Mouse (Mus musculus): ENCODE measurements at regions not wholly inside any gene's neighbourhood (a gene's known extent, or its start where the extent isn't known, plus 50 kb on each side); places are given as distances from the start of the nearest gene placed in this dataset.

DNA sequence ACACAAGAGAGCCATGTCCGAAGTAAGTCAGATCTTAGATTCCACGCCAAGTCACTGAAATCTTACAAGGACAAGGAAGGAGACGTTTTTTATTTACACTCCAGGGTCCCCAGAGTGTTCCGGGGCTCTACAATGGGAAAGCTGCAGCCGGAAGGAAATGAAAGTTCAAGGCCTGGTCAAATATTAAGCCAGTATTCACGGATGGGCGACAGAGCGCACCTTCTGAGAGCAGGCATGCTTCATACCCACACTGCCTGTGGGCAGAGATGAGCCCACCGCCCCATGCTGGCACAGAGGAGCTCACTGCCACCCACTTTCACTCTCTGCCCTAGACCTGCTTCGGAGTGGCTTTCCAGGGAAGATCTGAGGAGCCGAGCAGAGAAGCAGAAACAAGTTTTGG is 92.2 kb downstream of the Sox9 start:
- Histone ChIP-seq H3K27me3 (ENCODE audit: control insufficient read depth, insufficient read depth, low read length) (peaks cover 26% of the 10 kb centered on the region), H3K4me3 (ENCODE audit: low read depth, low read length) (no peak overlapping the region)
- WGBS (ENCODE audit: insufficient replicate concordance): 78% methylated on average over 11 of the region's 11 CpGs

DNA sequence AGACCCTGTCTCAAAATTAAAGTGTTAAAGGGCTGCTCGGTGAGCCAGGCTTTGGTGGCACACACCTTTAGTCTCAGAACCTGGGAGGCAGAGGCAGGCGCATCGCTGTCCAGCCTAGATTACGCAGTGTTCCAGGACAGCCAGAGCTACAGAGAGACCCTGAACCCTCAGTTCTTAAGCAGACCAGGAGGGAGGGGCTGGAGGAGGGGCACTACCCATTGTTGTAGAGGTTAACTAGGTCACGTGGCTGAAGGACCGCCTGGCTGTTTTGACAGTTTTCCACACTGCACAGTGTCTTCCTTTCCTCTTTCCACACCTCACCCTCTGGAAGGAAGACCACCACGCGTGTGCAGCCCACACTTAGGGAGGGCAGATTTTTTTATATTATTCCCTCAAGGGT is 94.2 kb downstream of the Sox9 start:
- Histone ChIP-seq H3K27ac (ENCODE audit: low read depth, low read length) (no peak overlapping the region), H3K36me3 (ENCODE audit: control insufficient read depth, insufficient read depth, low read length) (no peaks in the 10 kb centered on the region), H3K27me3 (ENCODE audit: control insufficient read depth, insufficient read depth, low read length) (peaks cover 9% of the 10 kb centered on the region), H3K4me2 (no peak overlapping the region), H3K4me1 (ENCODE audit: control insufficient read depth, insufficient read depth, low read length) (no peaks in the 10 kb centered on the region), H3K4me3 (ENCODE audit: low read depth, low read length) (no peak overlapping the region), H3K9ac (ENCODE audit: low read depth, low read length) (no peak overlapping the region), H3K9me3 (replicated peaks; ENCODE audit: control insufficient read depth, low read length) (no peaks in the 10 kb centered on the region)
- no peak for ATAC-seq (replicated peaks; ENCODE audit: insufficient number of reproducible peaks, low FRiP score, low TSS enrichment)
- 48% methylated on average over 8 of the region's 8 CpGs for WGBS (ENCODE audit: insufficient replicate concordance)

More for the DNA sequence above, 92.2 kb downstream of the Sox9 start:
- Histone ChIP-seq H3K27ac (ENCODE audit: low read depth, low read length) (no peak overlapping the region), H3K9ac (ENCODE audit: low read depth, low read length) (no peak overlapping the region), H3K9me3 (replicated peaks; ENCODE audit: control insufficient read depth, low read length) (no peaks in the 10 kb centered on the region), H3K36me3 (ENCODE audit: control insufficient read depth, insufficient read depth, low read length) (no peaks in the 10 kb centered on the region), H3K4me2 (no peak overlapping the region), H3K4me1 (ENCODE audit: control insufficient read depth, insufficient read depth, low read length) (no peaks in the 10 kb centered on the region)
- ATAC-seq (replicated peaks; ENCODE audit: insufficient number of reproducible peaks, low FRiP score, low TSS enrichment): no peak

DNA sequence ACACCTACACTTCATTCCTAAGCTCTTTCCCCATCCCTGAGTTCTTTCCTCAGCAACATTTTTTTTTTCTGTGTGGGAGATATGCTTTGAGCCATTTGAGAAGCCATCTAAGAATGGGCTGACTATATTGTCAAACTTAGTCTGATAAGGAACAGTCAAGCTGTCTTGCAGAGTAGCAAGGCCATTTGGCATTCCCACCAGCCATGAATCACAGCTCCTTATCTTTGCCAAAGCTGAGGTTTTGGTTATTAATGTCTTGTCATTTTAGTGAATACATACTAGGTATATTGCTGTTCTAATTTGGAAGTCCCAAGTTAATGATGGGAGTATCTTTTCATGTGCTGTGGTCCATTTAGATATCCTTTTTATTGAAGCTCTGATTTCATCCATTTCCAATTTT is 96.4 kb downstream of the Sox9 start:
- Histone ChIP-seq H3K4me2 (no peak overlapping the region), H3K9ac (ENCODE audit: low read depth, low read length) (no peak overlapping the region), H3K4me3 (ENCODE audit: low read depth, low read length) (no peak overlapping the region), H3K9me3 (replicated peaks; ENCODE audit: control insufficient read depth, low read length) (no peaks in the 10 kb centered on the region), H3K36me3 (ENCODE audit: control insufficient read depth, insufficient read depth, low read length) (no peaks in the 10 kb centered on the region), H3K4me1 (ENCODE audit: control insufficient read depth, insufficient read depth, low read length) (no peaks in the 10 kb centered on the region), H3K27me3 (ENCODE audit: control insufficient read depth, insufficient read depth, low read length) (no peaks in the 10 kb centered on the region), H3K27ac (ENCODE audit: low read depth, low read length) (no peak overlapping the region)
- no peak for ATAC-seq (replicated peaks; ENCODE audit: insufficient number of reproducible peaks, low FRiP score, low TSS enrichment)

DNA sequence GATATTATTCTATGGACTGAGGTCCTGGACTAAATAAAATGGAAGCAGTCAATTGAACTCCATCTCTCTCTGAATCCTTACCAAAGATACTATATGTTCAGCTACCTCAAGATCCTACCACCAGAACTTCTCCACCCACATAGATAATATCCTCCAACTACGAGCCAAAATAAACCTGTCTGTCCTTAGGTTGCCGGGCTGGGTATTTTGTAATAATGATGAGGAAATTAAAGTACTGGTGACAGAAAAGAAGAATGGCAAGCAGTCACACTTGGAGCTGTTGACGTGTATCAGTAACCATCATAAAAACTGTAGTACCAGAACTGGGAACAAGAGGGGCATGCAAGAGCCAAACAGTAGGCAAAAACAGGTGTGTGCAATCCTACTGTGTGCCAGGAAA is 98.7 kb downstream of the Sox9 start:
- Histone ChIP-seq H3K9ac (ENCODE audit: low read depth, low read length) (no peak overlapping the region), H3K4me2 (no peak overlapping the region), H3K36me3 (ENCODE audit: control insufficient read depth, insufficient read depth, low read length) (no peaks in the 10 kb centered on the region), H3K9me3 (replicated peaks; ENCODE audit: control insufficient read depth, low read length) (no peaks in the 10 kb centered on the region), H3K4me1 (ENCODE audit: control insufficient read depth, insufficient read depth, low read length) (no peaks in the 10 kb centered on the region), H3K27ac (ENCODE audit: low read depth, low read length) (no peak overlapping the region), H3K4me3 (ENCODE audit: low read depth, low read length) (no peak overlapping the region), H3K27me3 (ENCODE audit: control insufficient read depth, insufficient read depth, low read length) (no peaks in the 10 kb centered on the region)
- no peak for ATAC-seq (replicated peaks; ENCODE audit: insufficient number of reproducible peaks, low FRiP score, low TSS enrichment)
- WGBS (ENCODE audit: insufficient replicate concordance): 78% methylated on average over 3 of the region's 3 CpGs

DNA sequence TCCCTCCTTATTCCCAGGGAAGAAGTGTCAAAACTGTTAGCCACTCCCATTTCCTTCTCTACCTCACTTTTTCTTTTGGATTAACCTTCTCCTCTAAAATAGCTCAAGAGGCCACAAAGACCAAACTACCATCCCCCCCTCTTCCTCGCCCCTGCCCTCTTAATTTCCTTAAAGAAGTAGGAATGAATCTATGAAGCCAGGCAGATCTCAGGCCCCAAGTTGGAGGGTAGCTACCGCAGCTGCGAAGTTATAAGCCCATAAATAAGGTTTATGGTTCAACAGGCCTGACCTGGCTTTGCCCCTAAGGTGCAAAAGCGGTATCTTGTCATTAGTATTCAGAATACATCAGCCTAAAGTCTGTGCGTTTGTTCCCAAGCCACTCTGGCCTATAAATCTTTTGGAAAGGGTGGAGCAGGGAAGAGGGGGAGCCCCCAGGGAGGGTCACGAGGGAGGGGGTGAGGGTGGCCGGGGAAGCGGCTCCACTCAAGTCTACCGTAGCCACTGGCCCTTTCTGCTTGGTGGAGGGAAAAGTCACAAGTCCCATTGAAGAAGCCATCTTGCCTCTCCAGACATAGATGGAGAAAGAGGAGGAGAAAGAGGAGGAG is 103.4 kb downstream of the Sox9 start:
- no peak for ATAC-seq (replicated peaks; ENCODE audit: insufficient number of reproducible peaks, low FRiP score, low TSS enrichment)
- WGBS (ENCODE audit: insufficient replicate concordance): 74% methylated on average over 9 of the region's 9 CpGs
- no peak overlapping the region for H3K4me3 ChIP-seq (ENCODE audit: low read depth, low read length)
- no peaks in the 10 kb centered on the region for H3K4me1 ChIP-seq (ENCODE audit: control insufficient read depth, insufficient read depth, low read length)
- no peaks in the 10 kb centered on the region for H3K27me3 ChIP-seq (ENCODE audit: control insufficient read depth, insufficient read depth, low read length)
- H3K9me3 ChIP-seq (replicated peaks; ENCODE audit: control insufficient read depth, low read length): no peaks in the 10 kb centered on the region
- H3K36me3 ChIP-seq (ENCODE audit: control insufficient read depth, insufficient read depth, low read length): no peaks in the 10 kb centered on the region
- no peak overlapping the region for H3K4me2 ChIP-seq
- H3K9ac ChIP-seq (ENCODE audit: low read depth, low read length): no peak overlapping the region
- H3K27ac ChIP-seq (ENCODE audit: low read depth, low read length): no peak overlapping the region

DNA sequence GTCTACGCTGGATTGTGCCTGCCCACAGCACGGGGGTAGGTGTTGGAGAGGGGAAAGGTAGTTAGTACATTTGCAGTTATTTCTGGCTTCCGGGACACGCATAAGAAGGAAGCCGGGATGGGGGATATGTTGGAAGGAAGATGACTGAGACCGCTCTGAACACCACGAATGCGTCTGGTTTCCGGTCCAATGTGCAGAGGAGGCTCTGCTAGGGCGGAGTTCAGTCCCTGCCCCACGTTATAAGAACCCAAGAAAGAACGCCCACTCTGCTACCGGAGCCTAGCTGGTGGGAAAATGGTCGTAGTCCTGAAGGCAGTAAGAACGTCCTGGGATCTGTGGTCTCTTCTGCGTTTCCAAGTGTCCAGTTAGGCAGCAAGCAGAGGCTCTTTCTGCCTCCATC is 104.1 kb downstream of the Sox9 start:
- ATAC-seq (replicated peaks; ENCODE audit: insufficient number of reproducible peaks, low FRiP score, low TSS enrichment): no peak
- H3K9me3 ChIP-seq (replicated peaks; ENCODE audit: control insufficient read depth, low read length): no peaks in the 10 kb centered on the region
- H3K4me3 ChIP-seq (ENCODE audit: low read depth, low read length): no peak overlapping the region
- H3K4me2 ChIP-seq: no peak overlapping the region
- no peak overlapping the region for H3K9ac ChIP-seq (ENCODE audit: low read depth, low read length)
- H3K36me3 ChIP-seq (ENCODE audit: control insufficient read depth, insufficient read depth, low read length): no peaks in the 10 kb centered on the region
- no peaks in the 10 kb centered on the region for H3K27me3 ChIP-seq (ENCODE audit: control insufficient read depth, insufficient read depth, low read length)
- 76% methylated on average over 16 of the region's 16 CpGs for WGBS (ENCODE audit: insufficient replicate concordance)
- no peak overlapping the region for H3K27ac ChIP-seq (ENCODE audit: low read depth, low read length)
- H3K4me1 ChIP-seq (ENCODE audit: control insufficient read depth, insufficient read depth, low read length): no peaks in the 10 kb centered on the region

DNA sequence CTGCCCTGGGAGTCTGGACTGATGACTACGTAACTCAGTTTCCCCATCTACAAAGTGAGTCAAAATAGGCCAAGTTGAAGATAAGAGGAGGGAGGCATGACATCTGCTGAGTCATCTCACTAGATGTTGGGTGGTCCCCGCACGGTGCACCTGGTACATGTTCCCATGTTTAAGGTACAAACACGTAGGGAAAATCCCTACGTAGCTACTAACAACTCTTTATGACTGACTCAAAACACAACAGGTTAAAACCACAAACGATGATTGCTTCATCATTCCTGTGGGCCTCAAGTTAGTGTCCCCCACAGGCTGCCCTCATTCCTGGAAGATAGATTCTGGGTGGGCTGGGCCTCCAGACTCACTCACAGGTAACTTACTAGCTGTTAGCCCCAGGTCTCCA is 107.7 kb downstream of the Sox9 start:
- no peak overlapping the region for H3K4me3 ChIP-seq (ENCODE audit: low read depth, low read length)
- H3K4me2 ChIP-seq: no peak overlapping the region
- no peak overlapping the region for H3K27ac ChIP-seq (ENCODE audit: low read depth, low read length)
- 91% methylated on average over 6 of the region's 6 CpGs for WGBS (ENCODE audit: insufficient replicate concordance)
- ATAC-seq (replicated peaks; ENCODE audit: insufficient number of reproducible peaks, low FRiP score, low TSS enrichment): no peak
- H3K9me3 ChIP-seq (replicated peaks; ENCODE audit: control insufficient read depth, low read length): no peaks in the 10 kb centered on the region
- H3K9ac ChIP-seq (ENCODE audit: low read depth, low read length): no peak overlapping the region
- no peaks in the 10 kb centered on the region for H3K4me1 ChIP-seq (ENCODE audit: control insufficient read depth, insufficient read depth, low read length)
- H3K36me3 ChIP-seq (ENCODE audit: control insufficient read depth, insufficient read depth, low read length): no peaks in the 10 kb centered on the region
- 0 out of 2 replicates have a peak, but pooled peaks cover 2% of the 10 kb centered on the region for H3K27me3 ChIP-seq (ENCODE audit: control insufficient read depth, insufficient read depth, low read length)

DNA sequence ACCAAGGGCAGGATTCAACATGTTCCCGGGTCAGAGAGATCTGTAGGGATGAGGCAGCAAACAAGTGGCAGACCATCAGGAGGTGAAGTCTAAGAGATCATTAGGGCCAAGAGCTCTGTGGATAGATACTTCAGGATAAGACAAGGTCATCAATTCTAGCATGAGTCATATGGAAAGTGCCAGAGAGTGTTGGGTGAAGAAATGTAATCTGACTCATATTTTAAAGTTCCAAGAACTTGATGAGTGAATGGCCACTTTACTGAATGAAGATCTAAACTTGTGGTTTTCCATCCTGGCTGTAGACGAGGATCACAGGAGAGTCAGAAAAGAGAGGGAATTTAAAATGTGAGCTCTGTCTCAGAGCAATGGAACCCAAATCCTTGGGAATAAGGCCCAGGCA is 115.6 kb downstream of the Sox9 start:
- no peak for ATAC-seq (replicated peaks; ENCODE audit: insufficient number of reproducible peaks, low FRiP score, low TSS enrichment)
- Histone ChIP-seq H3K27me3 (ENCODE audit: control insufficient read depth, insufficient read depth, low read length) (0 out of 2 replicates have a peak, but pooled peaks cover 2% of the 10 kb centered on the region), H3K4me1 (ENCODE audit: control insufficient read depth, insufficient read depth, low read length) (no peaks in the 10 kb centered on the region), H3K9ac (ENCODE audit: low read depth, low read length) (no peak overlapping the region), H3K4me3 (ENCODE audit: low read depth, low read length) (no peak overlapping the region), H3K27ac (ENCODE audit: low read depth, low read length) (no peak overlapping the region), H3K4me2 (no peak overlapping the region), H3K9me3 (replicated peaks; ENCODE audit: control insufficient read depth, low read length) (no peaks in the 10 kb centered on the region), H3K36me3 (ENCODE audit: control insufficient read depth, insufficient read depth, low read length) (no peaks in the 10 kb centered on the region)
- WGBS (ENCODE audit: insufficient replicate concordance): 80% methylated on average over 2 of the region's 2 CpGs

DNA sequence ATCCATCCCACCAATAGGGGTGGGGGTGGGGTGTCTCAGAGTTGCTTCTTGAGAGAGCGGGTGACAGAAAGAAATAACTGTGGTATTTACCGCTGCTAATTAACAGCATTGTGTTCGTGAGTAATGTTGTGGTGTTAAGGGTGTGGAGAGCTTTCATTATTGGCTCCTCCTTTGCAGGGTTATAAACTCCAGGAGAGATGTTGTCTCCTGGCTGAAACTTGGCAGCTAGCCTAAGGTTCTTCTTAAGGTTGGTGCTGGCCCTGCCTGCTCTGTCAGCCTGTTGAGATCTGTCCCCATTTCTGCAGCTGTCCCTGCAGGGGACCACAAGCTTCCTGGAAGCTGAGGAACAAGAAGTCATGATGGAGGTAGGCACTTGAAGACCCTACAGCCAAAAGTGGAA is 120.6 kb downstream of the Sox9 start:
- no peaks in the 10 kb centered on the region for H3K27me3 ChIP-seq (ENCODE audit: control insufficient read depth, insufficient read depth, low read length)
- ATAC-seq (replicated peaks; ENCODE audit: insufficient number of reproducible peaks, low FRiP score, low TSS enrichment): no peak
- 85% methylated on average over 3 of the region's 3 CpGs for WGBS (ENCODE audit: insufficient replicate concordance)

More for the DNA sequence above, 120.6 kb downstream of the Sox9 start:
- no peaks in the 10 kb centered on the region for H3K9me3 ChIP-seq (replicated peaks; ENCODE audit: control insufficient read depth, low read length)
- no peak overlapping the region for H3K4me3 ChIP-seq (ENCODE audit: low read depth, low read length)
- no peaks in the 10 kb centered on the region for H3K4me1 ChIP-seq (ENCODE audit: control insufficient read depth, insufficient read depth, low read length)
- no peak overlapping the region for H3K27ac ChIP-seq (ENCODE audit: low read depth, low read length)
- H3K4me2 ChIP-seq: no peak overlapping the region
- no peak overlapping the region for H3K9ac ChIP-seq (ENCODE audit: low read depth, low read length)
- no peaks in the 10 kb centered on the region for H3K36me3 ChIP-seq (ENCODE audit: control insufficient read depth, insufficient read depth, low read length)

Data from heart, embryonic 11.5 days (tissue).